Mouse (Mus musculus) liver, postnatal 0 days (tissue): ENCODE measurements around the gene Unc119.

ENCODE experiments used
- CTCF ChIP-seq: sonication (generic); IDR thresholded peaks from 2 replicates; pipeline ENCODE4 v1.5.1; 2016; ENCODE audit warnings: antibody characterized with exemption, low read depth
- EP300 ChIP-seq: IDR thresholded peaks from 2 replicates; pipeline ENCODE4 v1.6.1; 2016; ENCODE audit warnings: antibody characterized with exemption, low read depth, mild to moderate bottlenecking

DNA sequence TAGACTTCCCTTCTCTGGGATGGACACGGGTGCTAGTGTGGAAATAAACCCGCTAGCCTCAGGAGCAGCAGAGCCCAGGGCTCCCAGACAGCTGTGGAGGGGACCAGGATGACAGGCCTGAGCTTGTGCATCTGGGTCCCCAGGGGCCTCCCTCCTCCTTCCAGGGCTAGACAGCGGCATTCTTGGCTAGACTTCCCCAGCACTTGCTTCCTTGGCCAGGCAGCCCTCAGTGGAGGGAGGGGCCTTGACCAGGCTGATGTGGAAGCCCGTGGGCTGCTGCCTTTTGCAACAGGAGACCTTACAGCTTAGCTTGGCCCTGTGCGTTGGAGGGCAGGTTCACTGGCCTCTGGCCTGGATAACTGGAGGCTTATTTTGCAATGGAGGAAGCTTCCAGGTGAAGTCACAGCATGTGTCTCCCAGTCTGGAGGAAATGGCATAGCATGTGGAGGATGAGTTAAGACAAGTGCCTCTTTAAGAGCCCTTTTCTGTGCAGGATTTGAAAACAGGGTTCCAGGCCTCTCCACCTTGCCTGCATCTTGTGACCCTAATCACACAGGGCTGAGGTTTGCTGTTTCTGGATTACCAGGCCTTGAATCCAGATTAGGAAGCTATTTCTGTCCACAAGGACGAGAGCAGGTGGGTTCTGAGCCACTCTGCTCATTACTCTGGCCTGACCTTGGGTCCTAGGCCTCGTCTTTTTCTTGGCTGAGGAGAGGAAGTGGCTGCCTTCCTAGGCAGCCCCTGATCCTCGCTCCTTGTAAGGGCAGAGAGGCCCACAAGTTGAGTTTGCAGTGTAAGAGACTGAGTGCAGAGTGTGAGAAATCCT, 1.8 kb downstream of the Unc119 start:
- no peak for TF ChIP-seq CTCF
- no peak for TF ChIP-seq EP300
